Mouse (Mus musculus): ENCODE results near the gene Btg1. TPM values are rescaled to one million over a fixed set of nuclear protein-coding genes. Genes with fewer than 3 reads are reported as not detected.

The Btg1 gene
- polyA plus RNA-seq, 1 experiment from 2014 or later, result 9.5 TPM

GRCm38 (mm10) chr10:96616001-96616708 is 651 bp upstream of the Btg1 start:
- WGBS (ENCODE audit: insufficient replicate concordance), result under 1% methylated on average over 24 of the region's 24 CpGs
- peak overlapping the region; percentile 92 for H3K4me3 ChIP-seq (replicated peaks)
- peaks cover 24% of the 10 kb centered on the region for H3K4me1 ChIP-seq (replicated peaks)
- ATAC-seq (ENCODE audit: insufficient read depth), result peak; percentile 56
- peak overlapping the region; percentile 83 for H3K4me2 ChIP-seq
- H3K9ac ChIP-seq, result peak overlapping the region; percentile 73
- H3K27me3 ChIP-seq, result no peaks in the 10 kb centered on the region
- H3K27ac ChIP-seq (replicated peaks), result peak overlapping the region; percentile 79
- H3K36me3 ChIP-seq (replicated peaks), result peaks cover 10% of the 10 kb centered on the region
- H3K9me3 ChIP-seq (replicated peaks), result no peaks in the 10 kb centered on the region

GRCm38 (mm10) chr10:96617221-96617950 is 580 bp downstream of the Btg1 start:
- peak overlapping the region; percentile 87 for H3K27ac ChIP-seq (replicated peaks)
- H3K4me2 ChIP-seq, result peak overlapping the region; percentile 83
- peaks cover 35% of the 10 kb centered on the region for H3K4me1 ChIP-seq (replicated peaks)
- peak; percentile 38 for ATAC-seq (ENCODE audit: insufficient read depth)
- no peaks in the 10 kb centered on the region for H3K27me3 ChIP-seq
- H3K4me3 ChIP-seq (replicated peaks), result peak overlapping the region; percentile 92
- under 1% methylated on average over 75 of the region's 78 CpGs for WGBS (ENCODE audit: insufficient replicate concordance)
- no peaks in the 10 kb centered on the region for H3K9me3 ChIP-seq (replicated peaks)
- H3K36me3 ChIP-seq (replicated peaks), result peaks cover 15% of the 10 kb centered on the region
- H3K9ac ChIP-seq, result peak overlapping the region; percentile 95

- Histone ChIP-seq H3K4me3 (replicated peaks) (peak overlapping the region; percentile 92), H3K9ac (peak overlapping the region; percentile 95), H3K27ac (replicated peaks) (peak overlapping the region; percentile 87), H3K4me2 (peak overlapping the region; percentile 83), H3K27me3 (no peaks in the 10 kb centered on the region), H3K36me3 (replicated peaks) (peaks cover 17% of the 10 kb centered on the region), H3K4me1 (replicated peaks) (peaks cover 35% of the 10 kb centered on the region), H3K9me3 (replicated peaks) (no peaks in the 10 kb centered on the region)
- WGBS (ENCODE audit: insufficient replicate concordance), result under 1% methylated on average over 29 of the region's 29 CpGs
- peak; percentile 8; the same call in 1 of the 2 replicates for ATAC-seq (ENCODE audit: insufficient read depth)
Observed at GRCm38 (mm10) chr10:96617951-96618575, 1.3 kb downstream of the Btg1 start.

- Histone ChIP-seq H3K9me3 (replicated peaks) (no peaks in the 10 kb centered on the region), H3K27me3 (no peaks in the 10 kb centered on the region), H3K9ac (no peak overlapping the region), H3K27ac (replicated peaks) (no peak overlapping the region), H3K4me3 (replicated peaks) (peak overlapping the region; percentile 27), H3K36me3 (replicated peaks) (peaks cover 25% of the 10 kb centered on the region), H3K4me2 (peak overlapping the region; percentile 53), H3K4me1 (replicated peaks) (peaks cover 49% of the 10 kb centered on the region)
- WGBS (ENCODE audit: insufficient replicate concordance), result 69% methylated on average over 8 of the region's 8 CpGs
- no peak for ATAC-seq (ENCODE audit: insufficient read depth)
Observed at GRCm38 (mm10) chr10:96619951-96620889, 3.4 kb downstream of the Btg1 start.

- 44% methylated on average over 4 of the region's 4 CpGs for WGBS (ENCODE audit: insufficient replicate concordance)
- H3K27ac ChIP-seq (replicated peaks), result no peak overlapping the region
Observed at GRCm38 (mm10) chr10:96620890-96621271, 4.1 kb downstream of the Btg1 start.

GRCm38 (mm10) chr10:96621361-96621945 is 4.6 kb downstream of the Btg1 start:
- no peak overlapping the region for H3K9ac ChIP-seq
- no peak overlapping the region for H3K4me2 ChIP-seq
- no peak overlapping the region for H3K27ac ChIP-seq (replicated peaks)
- H3K4me1 ChIP-seq (replicated peaks), result peaks cover 50% of the 10 kb centered on the region
- no peak for ATAC-seq (ENCODE audit: insufficient read depth)
- WGBS (ENCODE audit: insufficient replicate concordance), result 68% methylated on average over 4 of the region's 4 CpGs
- H3K36me3 ChIP-seq (replicated peaks), result peaks cover 25% of the 10 kb centered on the region
- no peaks in the 10 kb centered on the region for H3K27me3 ChIP-seq
- H3K4me3 ChIP-seq (replicated peaks), result no peak overlapping the region
- no peaks in the 10 kb centered on the region for H3K9me3 ChIP-seq (replicated peaks)

More at GRCm38 (mm10) chr10:96620890-96621271, 4.1 kb downstream of the Btg1 start:
- no peaks in the 10 kb centered on the region for H3K27me3 ChIP-seq
- no peaks in the 10 kb centered on the region for H3K9me3 ChIP-seq (replicated peaks)
- ATAC-seq (ENCODE audit: insufficient read depth), result no peak
- peak overlapping the region; percentile 23 for H3K4me3 ChIP-seq (replicated peaks)
- no peak overlapping the region for H3K9ac ChIP-seq
- peaks cover 25% of the 10 kb centered on the region for H3K36me3 ChIP-seq (replicated peaks)
- H3K4me2 ChIP-seq, result peak overlapping the region; percentile 38
- H3K4me1 ChIP-seq (replicated peaks), result peaks cover 55% of the 10 kb centered on the region

GRCm38 (mm10) chr10:96621980-96622645 is 5.3 kb downstream of the Btg1 start:
- 85% methylated on average over 13 of the region's 13 CpGs for WGBS (ENCODE audit: insufficient replicate concordance)
- no peak for ATAC-seq (ENCODE audit: insufficient read depth)
- Histone ChIP-seq H3K4me2 (no peak overlapping the region), H3K27ac (replicated peaks) (no peak overlapping the region), H3K27me3 (no peaks in the 10 kb centered on the region), H3K4me3 (replicated peaks) (no peak overlapping the region), H3K9me3 (replicated peaks) (no peaks in the 10 kb centered on the region), H3K9ac (no peak overlapping the region), H3K36me3 (replicated peaks) (peaks cover 25% of the 10 kb centered on the region), H3K4me1 (replicated peaks) (peaks cover 50% of the 10 kb centered on the region)

- Histone ChIP-seq H3K9me3 (replicated peaks) (no peaks in the 10 kb centered on the region), H3K4me1 (replicated peaks) (peaks cover 49% of the 10 kb centered on the region)
Observed at GRCm38 (mm10) chr10:96622761-96623632, 6.2 kb downstream of the Btg1 start.

GRCm38 (mm10) chr10:96623633-96624195 is 6.9 kb downstream of the Btg1 start:
- WGBS (ENCODE audit: insufficient replicate concordance), result 70% methylated on average over 4 of the region's 4 CpGs
- no peak for ATAC-seq (ENCODE audit: insufficient read depth)
- no peaks in the 10 kb centered on the region for H3K27me3 ChIP-seq
- H3K27ac ChIP-seq (replicated peaks), result no peak overlapping the region
- H3K9me3 ChIP-seq (replicated peaks), result no peaks in the 10 kb centered on the region
- no peak overlapping the region for H3K4me2 ChIP-seq
- H3K9ac ChIP-seq, result no peak overlapping the region
- H3K4me3 ChIP-seq (replicated peaks), result no peak overlapping the region
- H3K36me3 ChIP-seq (replicated peaks), result peaks cover 25% of the 10 kb centered on the region
- peaks cover 47% of the 10 kb centered on the region for H3K4me1 ChIP-seq (replicated peaks)

More at GRCm38 (mm10) chr10:96622761-96623632, 6.2 kb downstream of the Btg1 start:
- Histone ChIP-seq H3K4me3 (replicated peaks) (no peak overlapping the region), H3K36me3 (replicated peaks) (peaks cover 25% of the 10 kb centered on the region), H3K27ac (replicated peaks) (no peak overlapping the region), H3K9ac (no peak overlapping the region), H3K4me2 (no peak overlapping the region), H3K27me3 (no peaks in the 10 kb centered on the region)
- 78% methylated on average over 6 of the region's 6 CpGs for WGBS (ENCODE audit: insufficient replicate concordance)
- ATAC-seq (ENCODE audit: insufficient read depth), result no peak
